Mouse (Mus musculus) lung, postnatal 36 days (tissue): ENCODE data around the gene Pgbd5.
"Not testable (repeated sequence)": the region's sequence is repeated elsewhere in the genome, so short reads cannot be mapped to it uniquely, and the experiment has no call there.

Experiments used
- DNase-seq: peaks from one replicate; pipeline ENCODE4 v3.0.0; 2022; ENCODE audit warnings: mixed read lengths

Pgbd5 gene

DNA sequence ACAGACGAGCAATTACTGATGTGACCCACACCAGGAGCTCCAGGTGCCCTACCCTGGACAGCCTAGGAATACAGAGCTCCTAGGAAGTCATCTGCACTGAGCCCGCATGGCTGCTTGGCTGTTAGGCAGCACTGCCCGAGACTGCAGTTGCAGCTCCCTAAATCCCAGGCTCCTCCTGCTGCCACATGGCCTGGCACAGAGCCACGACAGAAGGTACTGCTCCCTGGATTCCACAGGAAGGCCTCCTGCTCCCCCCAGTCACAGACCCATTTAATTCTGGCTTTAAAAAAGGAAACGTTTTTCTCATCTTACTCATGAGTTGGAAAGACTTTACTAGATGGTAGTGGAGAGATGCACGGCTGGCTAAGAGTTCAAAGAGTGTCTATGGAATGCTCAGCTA lies 10.0 kb downstream of the Pgbd5 start:
- no peak for DNase-seq

DNA sequence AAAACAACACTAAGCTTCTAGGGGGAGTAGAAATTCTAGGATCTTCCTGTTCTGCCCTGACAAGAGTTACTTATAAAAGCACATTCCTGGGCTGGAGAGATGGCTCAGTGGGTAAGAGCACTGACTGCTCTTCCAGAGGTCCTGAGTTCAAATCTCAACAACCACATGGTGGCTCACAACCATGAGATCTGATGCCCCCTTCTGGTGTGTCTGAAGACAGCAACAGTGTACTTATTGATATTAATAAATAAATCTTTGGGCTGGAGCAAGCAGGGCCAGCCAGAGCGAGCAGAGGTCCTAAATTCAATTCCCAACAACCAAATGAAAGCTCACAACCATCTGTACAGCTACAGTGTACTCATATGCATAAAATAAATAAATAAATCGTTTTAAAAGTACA lies 10.7 kb downstream of the Pgbd5 start:
- not testable (repeated sequence) for DNase-seq

DNA sequence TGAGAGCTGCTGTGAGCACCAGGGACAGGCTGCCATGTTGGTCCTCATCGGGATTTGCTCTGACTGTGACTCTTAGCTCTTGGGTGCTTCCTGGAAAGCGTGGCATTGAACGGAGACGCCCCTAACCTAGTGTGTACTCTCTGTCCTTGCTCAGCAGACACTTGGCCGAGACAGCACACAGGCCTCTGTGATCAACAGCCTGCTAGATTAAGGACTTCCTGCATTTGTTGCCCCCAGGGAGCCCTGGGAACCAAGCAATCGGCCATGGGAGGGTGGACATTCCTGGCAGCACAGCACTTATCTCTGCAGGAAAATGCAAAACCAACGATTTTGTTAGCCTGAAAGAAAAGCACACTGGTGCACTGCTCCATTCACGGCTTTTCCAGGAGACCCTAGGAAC lies 18.0 kb downstream of the Pgbd5 start:
- DNase-seq = peak; percentile 12

DNA sequence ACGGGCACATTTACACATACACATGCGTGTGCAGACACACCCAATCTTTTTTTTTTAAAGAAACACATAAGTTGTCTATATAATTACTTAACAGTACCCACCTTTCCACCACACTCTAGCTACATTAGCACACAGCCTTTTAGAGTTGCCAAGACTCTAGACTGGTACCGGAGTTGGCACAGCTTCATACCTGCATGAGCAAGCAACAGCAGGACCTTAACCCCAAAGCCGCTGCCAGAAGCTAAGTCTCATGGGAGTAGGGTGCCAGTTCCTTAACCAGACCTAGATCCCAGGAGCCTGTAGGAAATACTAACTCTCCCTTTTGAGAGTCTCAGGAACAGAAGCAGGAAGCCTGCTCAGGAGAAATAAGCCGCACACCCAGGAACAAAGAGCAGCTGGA lies 20.5 kb downstream of the Pgbd5 start:
- DNase-seq = no peak

DNA sequence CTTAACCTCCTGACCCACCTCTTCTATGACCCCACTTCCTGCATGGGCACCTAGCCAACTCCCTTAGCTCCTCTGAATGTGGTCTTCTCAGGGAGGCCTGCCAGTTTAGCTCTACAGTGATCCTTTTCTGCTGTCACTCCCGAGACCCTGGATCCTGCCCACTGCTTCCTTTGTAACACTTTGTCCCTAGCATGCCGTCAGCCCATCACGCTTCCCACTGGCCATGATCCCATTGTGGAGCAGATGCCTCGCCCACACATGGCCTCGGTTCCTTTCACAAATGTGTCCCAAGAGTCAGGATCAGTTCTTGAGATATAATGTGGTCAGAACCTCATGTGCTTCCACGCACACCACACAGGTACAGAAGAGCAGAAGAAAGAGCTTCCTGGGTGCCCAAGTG lies 21.3 kb downstream of the Pgbd5 start:
- DNase-seq = no peak

DNA sequence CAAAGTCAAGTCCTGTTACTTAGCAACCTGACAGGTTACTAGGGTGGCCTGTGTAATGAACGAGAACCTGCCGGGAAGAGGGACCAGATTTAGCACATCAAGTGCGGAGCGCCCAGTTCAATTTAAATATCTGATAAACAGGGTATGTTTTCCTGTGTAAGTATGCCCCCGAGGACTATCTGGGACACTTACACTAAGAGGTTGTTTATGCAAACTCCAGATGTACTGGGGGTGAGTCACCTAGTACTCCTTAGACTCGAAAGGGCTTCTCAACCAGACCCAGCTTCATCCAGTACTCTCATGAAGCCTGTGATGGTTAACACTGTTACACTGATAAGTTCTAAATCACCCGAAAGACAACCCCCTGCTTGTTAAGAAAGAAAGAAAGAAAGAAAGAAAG lies 22.8 kb downstream of the Pgbd5 start:
- DNase-seq = no peak

DNA sequence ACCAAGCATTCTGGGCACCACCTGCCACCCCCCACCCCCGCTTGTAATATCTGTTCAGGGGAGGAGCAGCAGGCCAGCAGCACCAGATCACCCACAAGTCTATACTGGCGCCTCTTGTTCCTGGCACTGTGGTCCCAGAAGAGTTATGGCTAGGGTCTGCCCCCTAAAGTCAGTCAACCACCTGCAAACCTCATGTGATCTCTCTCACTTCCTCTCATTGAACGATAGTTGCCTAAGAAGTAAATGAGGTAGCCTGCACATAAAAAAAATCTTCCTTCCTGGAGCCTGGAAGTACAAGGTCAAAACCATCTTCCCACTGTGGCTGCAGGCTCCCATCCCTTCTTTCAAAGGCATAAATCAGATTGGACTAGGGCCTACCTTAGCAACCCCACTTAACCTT lies 23.7 kb downstream of the Pgbd5 start:
- DNase-seq = no peak

DNA sequence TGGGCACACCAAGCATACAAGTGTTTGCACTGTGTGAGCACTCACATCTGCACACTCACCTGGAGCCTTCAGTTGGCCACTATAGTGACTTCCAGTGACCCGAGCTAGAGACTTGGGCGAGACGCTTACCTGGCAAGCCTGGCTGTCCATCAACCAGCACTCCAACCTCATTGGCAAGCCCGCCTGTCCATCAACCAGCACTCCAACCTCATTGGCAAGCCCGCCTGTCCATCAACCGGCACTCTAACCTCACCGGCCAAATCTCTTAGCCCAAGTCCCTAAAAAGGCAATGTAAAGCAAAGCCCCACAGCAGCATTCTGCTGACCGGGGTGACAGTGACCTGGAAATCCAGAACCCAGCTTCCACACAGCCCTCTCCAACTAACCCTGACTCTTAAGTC lies 24.5 kb downstream of the Pgbd5 start:
- DNase-seq = no peak

DNA sequence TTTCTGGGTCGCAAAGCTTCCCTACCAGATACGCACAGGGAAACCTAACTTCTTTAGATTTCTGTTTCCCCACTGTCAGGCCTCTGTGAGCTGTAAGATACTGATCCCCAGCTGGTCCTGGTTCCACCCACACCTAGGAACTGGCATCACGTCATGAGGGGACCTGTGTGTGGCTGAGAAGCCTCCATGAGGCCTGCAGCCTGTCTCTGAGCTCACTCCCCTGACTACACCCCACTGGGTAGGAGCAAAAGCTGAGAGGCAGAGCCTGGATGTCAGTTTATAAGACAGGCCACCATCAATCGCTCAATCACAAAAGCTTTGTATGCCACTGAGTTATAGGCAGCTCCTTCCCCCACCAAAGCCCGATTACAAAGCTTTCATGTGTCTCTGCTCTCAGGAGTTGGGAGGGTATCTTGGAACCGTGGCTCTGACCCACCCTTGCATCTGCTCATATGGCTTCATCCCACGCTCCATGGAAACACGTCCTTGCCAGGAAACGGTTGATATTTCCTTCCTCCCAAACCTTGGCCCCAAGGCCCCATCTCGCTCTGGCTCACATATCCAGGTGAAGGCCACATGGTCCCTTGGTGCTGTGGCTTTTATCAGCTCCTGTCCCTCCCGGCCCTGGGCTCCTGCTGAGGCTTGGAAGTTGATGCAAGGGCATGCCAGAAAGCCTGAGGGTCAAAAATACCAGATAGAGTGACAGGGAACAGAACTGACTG lies 26.1 kb downstream of the Pgbd5 start:
- DNase-seq = no peak

DNA sequence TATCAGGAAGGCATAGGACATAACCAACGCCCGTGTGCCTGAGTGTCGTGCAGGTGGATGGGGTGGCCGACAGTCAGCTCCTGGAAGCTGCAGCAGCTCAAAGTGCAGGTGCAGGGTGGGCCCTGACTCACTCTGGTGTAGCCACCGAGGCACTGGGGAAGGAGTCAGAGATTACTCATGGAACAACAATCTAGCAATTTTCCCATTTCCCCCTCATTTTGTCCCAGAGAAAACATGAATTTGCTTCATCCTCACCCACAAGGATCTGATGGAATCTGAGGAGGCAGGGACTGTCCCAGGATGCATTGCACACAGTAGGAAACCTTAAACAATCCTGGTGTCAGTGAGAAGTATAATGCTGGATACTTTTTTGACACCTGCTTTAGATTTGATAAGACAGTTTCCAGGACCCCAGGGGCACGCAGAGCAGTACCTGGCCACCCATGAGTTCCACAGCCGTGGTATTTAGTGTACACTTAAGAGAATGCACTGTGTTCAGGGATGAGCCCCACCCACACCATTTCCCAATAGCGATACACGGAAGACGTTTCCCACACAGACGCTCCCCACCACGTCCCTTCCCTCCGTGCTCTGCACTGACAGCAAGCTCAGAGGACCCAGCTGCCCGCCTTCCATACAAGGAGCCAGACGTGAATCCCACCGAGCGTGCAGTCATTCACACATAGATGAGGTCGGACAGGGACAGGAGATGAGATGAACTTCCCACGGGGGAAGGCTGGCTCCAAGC lies 26.8 kb downstream of the Pgbd5 start:
- no peak for DNase-seq

DNA sequence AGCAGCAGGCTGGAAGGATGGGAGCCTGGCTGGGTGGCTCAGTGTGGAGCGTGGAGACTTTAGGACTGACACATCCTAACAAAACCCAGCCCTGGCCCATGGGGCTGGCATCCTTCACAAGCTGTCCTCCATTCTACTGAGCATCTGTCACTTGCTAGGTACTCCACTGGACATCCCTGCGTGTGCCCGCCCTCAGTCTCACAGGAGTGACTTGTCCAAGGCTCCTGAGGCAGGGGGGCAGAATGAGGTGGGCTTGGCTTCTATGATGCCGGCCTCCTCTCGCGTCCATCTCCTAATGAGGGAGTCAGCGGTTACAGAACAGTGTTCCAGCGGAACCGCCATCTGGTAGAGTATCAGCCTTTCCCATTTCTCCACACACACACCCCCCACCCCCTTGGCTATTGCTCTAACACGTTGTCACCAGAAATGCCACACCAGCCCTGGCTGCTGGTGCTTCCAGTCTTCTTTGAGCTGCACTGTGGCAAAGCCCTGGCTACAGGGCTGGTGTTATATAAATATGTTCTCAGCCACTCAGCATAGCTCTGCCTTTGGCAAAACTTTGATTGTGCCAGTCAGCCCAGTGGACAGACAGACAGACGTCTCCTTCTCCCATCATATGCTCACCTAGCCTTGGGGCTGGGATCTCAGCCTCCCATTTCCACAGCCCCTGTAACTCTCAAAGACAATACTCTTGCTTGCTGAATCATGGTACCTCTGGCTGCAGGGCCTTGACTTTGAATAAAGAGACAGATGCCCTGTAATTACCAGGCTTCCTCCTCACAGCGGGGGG lies 34.8 kb downstream of the Pgbd5 start:
- no peak for DNase-seq

DNA sequence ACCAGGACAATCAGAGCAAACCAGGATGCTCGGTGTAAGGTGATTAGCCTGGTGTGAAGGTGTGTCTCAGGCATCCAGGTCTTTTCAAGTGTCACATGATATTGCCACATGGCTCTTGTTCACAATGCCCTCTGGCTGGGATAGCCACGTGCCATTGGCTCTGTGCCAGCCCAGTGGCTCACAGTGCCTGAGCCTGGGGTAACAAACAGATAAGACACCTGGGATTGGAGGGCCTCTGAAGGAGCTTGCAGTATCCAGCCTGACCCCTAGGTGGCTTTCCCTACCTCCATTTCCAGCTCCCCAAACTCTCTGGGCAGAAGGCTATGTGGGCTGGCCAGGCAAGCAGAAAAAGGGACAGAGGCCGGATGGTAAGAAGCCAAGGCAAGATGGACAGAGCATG lies 35.6 kb downstream of the Pgbd5 start:
- peak; percentile 23 for DNase-seq

DNA sequence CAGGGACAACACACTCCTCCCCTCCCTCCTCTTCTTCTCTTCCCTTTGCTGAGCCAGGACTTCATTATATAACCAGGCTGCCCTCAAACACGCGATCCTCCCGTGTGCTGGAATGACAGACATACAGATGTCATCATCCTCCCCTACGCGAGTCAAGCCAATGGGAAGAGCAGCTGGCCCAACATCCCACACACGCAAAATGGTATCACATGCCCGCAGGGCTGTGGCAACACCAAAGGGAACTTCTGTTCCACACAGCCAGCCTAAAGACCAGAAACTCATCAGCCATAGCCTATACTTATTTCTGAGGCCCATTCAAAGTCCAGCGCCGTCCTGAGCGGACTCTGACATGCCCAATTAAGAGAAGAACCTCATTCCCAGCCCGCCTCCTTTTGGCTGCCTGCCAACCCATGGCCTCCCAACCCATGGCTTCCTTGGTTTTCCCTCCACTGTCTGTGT lies 40.0 kb downstream of the Pgbd5 start:
- DNase-seq = peak; percentile 3

DNA sequence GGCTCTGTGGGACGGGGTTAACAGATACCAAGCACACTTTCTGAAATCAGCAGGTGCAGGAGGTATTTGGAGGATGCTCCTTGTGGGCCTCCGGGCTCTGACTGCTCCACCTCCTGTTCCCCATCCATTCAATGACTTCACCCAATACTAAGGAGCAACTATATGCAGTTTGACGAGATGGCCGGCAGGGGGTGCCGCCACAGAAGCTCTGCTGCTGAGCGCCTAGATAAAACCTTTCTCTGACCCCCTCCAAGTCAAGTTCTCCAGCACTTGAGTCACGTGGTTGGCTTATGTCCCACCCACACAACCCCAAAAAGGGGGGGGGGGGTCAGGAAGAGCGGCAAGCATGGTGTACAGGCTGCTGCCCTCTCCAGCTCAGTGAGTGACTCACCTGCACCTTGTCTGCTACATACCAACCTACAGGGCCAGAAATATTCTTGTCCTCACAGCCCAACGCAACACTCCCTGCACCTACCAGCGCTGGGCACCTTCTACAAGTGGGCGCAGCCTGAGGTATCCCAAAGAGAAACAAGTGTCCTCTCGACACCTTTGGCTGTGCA lies 40.5 kb downstream of the Pgbd5 start:
- DNase-seq = peak; percentile 15

DNA sequence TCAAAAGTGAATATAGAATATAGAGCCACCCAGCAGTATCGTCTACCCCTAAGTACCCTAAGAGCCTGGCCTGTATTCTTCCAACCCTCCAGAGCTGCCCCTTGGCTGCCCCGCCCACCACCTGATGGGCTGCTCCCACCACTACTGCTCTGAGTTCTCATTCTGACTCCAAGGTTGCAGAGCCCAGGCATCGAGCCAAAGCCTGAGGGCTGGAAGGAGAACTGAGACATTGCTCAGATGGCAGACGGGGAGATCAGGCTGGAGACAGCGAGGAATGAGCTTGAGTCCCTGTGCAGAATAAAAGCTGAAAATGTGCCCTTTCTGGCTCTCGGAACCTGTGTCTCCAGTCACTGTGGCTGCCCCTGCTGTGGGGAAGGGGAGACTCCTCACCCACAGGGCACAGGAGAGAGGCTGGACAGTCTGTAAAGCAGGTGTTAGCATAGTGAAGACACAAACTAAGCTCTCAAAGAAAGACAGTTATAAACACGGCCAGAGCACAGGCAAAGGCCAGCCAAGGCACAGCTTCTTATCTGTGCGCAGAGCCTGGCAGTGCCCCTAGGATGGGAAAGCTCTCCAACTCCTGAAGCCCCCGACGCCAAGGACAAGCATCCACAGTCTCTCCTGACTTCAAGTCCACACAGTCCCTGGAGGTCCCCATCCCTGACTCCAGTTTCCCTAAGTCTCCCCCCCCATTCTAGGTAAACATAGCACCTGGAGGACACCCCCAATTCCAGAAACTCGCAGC lies 42.0 kb downstream of the Pgbd5 start:
- DNase-seq = peak; percentile 7

DNA sequence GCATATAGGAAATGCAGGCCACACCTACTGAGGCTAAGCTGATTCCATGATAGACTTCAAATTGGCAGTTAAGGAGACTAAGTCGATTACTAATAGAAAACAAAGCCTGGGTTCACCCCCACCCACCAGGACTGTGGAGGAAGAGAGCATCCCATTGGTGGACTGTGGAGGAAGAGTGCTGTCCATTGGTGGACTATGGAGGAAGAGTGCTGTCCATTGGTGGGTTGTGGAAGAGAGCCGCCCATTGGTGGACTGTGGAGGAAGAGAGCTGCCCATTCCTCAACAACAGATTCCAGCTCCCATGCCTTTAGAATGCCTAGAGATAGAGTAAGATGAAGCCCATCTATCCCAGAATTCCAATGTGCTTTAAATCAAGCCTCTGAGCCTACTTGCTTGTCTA lies 42.9 kb downstream of the Pgbd5 start:
- DNase-seq = no peak

DNA sequence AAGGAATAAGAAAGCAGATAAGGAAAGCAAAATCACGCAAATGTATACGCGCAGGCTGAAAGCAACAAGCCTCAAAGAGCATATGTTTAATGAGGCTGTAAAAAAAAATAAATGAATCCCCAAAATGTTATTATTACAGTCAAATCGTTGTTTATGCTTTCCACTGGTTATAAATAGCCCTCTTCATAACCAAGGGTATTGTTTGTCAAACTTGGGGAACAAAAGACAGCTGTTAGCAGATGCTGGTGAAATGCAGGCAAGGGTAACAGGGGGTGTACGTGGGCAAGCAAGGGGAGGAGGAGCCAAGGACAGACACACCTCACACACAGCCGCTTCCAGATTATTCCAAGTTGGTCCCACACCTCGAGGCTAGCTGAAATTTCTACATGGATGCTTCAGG lies 44.1 kb downstream of the Pgbd5 start:
- DNase-seq = no peak

DNA sequence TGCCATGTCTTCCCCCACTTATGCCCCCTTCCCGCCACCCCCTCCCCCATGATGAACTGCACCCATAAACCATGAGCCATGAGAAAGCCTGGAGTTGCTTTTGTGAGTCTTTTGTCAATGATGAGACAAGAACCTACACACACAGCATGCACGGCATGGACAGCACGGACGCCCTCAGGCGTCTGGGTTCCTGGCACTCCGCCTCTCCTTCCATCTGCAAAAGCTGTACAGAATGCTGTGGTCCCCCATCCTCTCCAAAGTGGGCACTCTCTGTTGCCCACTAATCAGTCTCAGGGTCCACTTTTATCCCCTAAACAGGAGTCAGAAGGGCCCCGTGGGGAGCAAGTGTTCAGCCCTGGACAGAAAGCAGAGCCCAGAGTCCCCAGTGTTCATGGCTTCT lies 44.5 kb downstream of the Pgbd5 start:
- no peak for DNase-seq

DNA sequence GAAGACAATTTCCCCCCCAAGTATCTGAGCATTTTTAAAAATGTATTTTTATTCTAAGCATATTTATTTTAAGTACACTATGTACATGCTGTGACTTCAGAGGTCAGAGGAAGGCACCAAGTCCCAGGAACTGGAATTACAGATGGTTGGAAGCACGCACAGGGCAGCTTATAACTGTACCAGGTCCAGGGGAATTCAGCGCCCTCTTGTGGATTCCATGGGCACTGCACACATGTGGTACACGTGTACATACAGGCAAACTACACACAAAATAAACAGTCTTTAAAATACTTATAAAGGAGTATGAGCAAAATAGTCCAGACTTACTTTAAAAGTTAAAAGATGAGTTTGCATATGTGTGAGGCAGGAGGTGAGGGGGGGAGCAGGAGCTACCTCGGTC lies 45.5 kb downstream of the Pgbd5 start:
- DNase-seq = no peak

DNA sequence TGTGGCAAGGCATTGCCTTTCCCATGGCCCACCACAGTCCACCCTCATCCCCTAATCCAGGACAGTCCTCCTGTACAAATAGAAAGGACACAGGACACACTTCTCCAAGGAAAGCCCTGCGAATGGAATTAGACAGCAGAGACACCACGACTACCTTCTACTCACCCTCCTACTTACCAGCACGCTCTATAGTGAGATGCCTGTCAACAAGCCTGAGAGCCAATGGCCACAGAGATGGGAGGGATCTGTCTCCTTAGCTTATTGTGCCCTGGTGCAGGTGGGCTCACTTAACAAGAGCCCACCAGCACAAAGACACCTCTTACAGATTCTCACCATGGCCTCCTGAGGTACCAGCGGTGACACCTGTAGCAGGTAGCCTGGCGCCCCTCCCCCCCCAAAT lies 46.4 kb downstream of the Pgbd5 start:
- DNase-seq = no peak

DNA sequence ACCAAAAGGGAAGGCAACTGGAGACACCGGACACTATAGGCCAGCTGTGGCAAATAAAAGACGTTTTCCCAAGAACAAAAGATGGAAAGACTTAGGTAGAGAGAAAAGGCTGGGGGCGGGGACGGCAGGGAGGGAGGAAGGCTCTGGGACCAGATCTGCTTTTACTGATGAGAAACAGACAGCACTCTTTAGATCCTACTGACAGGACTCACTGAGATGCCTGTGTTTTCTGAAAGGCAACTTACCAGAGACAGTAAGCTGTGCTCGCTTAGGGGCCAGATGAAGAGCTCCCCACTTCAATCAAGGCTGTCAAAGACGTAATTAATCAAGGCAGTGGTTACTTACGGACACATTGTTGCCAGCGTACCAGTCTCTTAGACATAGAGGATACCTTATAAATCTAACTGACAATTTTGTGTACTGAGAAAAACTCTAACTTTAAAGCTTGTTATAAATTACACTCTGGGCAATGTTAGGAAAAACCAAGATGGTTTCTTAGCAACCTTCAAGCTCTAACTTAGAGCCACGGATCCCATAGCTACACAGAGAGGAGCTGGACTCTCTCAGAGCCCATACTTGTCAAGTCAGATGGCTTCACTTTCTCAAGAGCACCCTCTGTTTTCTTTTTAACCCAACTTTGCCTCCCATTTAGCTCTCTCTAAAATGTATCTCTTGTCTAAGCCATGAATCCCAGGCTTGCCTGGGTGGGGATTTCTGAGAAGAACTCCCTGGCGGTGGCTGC lies 47.0 kb downstream of the Pgbd5 start:
- no peak for DNase-seq

DNA sequence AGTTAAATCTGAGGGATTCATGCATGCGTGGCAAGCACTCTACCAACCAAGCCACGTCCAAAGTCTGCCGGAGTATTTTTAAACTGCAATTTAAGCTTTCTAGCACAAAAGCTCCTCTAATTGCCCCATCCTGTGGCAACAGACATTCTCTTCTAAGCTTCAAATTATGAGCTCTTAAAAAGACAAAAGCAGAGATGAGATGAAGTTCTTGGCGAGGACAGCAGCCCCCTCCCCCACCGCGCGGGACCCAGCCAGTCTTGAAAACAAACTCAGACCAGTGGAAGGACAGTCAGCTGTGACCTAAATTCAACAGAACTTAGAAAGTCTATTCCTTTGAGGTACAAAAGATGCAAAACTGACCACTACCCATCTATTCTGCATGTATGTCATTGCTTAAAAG lies 48.3 kb downstream of the Pgbd5 start:
- DNase-seq = no peak
